Mouse (Mus musculus): ENCODE data around the gene Trem1.

DNA sequence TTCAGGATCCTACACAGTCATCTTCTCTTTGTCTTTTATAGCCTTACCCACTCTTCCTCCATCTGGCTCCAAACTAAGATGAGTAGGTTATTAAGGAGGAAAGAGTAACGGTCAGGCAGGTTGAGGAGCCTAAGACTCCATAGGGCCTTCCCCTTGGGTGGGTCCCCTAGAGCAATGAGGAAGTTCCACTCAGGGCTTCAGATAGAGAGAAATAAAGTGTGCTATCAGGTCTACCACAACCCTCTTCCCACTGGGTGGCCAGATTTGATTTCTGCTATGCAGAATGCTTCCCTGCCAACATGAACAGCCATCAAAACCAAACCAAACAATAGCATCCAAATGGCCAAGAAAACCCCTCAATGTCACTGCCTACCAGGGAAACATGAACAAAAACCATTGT is 35.0 kb downstream of the Trem1 start:
- TF ChIP-seq POLR2A (IDR thresholded peaks at IDR 0.05; ENCODE audit: borderline replicate concordance, control insufficient read depth, low read depth, low read length) (no peak), CTCF (IDR thresholded peaks at IDR 0.05; ENCODE audit: control insufficient read depth, insufficient read depth, low read length) (no peak)
